Mouse (Mus musculus) cortical plate, adult 2 months (tissue): ENCODE data around the gene Higd2a. TPM values are rescaled to one million over a fixed set of nuclear protein-coding genes. Genes with fewer than 3 reads are reported as not detected.
A peak's percentile ranks its signal among the peaks of the same experiment; 100 is the strongest.

ENCODE experiments used
- H3K27ac ChIP-seq: fragments of 200-500 bp; 2 replicates; pipeline ENCODE4 v1.5.1; 2012; ENCODE audit warnings: low read length, control low read depth, inconsistent platforms; ENCODE audit not compliant: insufficient read depth
- H3K4me1 ChIP-seq: fragments of 200-500 bp; 2 replicates; pipeline ENCODE4 v1.6.1; 2011; ENCODE audit warnings: low read length; ENCODE audit not compliant: control insufficient read depth, insufficient read depth
- H3K4me3 ChIP-seq: fragments of 200-500 bp; 2 replicates; pipeline ENCODE4 v1.5.1; 2011; ENCODE audit warnings: mild to moderate bottlenecking, low read length, control low read depth; ENCODE audit not compliant: insufficient read depth
- CTCF ChIP-seq: fragments of 200-500 bp; IDR thresholded peaks from 2 replicates; pipeline ENCODE4 v1.5.1; 2011; ENCODE audit warnings: mild to moderate bottlenecking, control low read depth, low read length; ENCODE audit not compliant: insufficient read depth; ENCODE audit errors: extremely low read depth
- POLR2A ChIP-seq: fragments of 200-500 bp; IDR thresholded peaks from 2 replicates; pipeline ENCODE4 v1.6.1; 2011; ENCODE audit warnings: mild to moderate bottlenecking, low read length, control low read depth; ENCODE audit not compliant: insufficient read depth; ENCODE audit errors: extremely low read depth
- polyA plus RNA-seq: library from polyadenylated mRNA; depleted of rRNA; stranded (reverse); fragments of >200 nt; gene quantifications from 2 replicates; pipeline ENCODE4 v1.2.3, GENCODE M21; 2012

Higd2a gene
- polyA plus RNA-seq, 1 experiment = 245 TPM

DNA sequence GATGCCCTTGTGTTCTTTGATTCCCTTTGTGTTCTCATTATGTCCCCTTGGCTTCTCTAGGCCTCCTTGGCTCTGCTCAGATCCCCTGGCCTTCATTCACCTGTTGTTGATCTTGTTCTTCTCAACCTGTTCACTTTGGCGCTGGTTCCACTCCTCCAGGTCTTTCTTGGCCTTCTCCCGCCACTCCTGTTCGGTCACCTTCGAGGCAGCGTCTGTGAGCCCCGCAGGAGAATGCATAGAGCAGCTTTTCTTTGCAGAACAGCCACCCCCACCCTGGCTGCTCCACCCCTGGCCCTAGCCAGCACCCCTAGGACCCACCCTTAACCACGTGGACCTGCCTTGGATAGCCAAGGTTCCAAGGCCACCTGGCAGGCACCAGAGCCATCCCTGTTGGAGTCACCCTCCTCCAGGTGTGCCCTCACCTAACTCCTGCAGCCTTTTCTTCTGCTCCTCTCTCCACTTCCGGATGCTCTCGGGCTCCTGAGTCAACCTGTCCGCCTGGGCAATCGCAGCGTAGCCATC lies 8.7 kb downstream of the Higd2a start:
- Histone ChIP-seq H3K4me3 (no peak overlapping the region), H3K27ac (no peak overlapping the region), H3K4me1 (no peaks in the 10 kb centered on the region)
- TF ChIP-seq POLR2A (no peak), CTCF (no peak)

DNA sequence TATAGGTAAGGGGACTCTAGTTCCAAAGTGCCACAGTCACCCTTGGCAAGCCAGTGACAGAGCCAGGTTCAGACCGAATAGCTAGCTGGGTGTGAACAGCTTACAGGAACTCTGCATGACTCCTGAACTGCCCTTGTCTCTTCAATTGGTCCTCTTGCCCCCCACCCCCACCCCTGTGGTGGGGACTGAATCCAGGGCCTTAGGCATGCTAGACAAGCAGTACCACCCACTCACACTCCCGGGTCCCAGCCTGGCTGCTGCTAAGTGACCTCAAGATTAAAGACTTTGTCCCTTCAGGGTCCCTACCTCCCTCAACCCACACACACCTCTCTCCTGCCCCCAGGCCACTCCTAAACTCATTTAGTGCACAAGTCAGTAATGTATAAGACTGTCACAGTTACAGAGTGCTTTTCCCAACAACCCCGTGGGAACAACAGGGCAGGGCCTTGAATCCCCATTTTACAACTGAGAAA lies 12.7 kb downstream of the Higd2a start:
- peaks cover 2% of the 10 kb centered on the region; the same call in 1 of the 2 replicates for H3K4me1 ChIP-seq
- no peak for TF ChIP-seq CTCF
- no peak for TF ChIP-seq POLR2A
- H3K4me3 ChIP-seq = no peak overlapping the region
- H3K27ac ChIP-seq = no peak overlapping the region

DNA sequence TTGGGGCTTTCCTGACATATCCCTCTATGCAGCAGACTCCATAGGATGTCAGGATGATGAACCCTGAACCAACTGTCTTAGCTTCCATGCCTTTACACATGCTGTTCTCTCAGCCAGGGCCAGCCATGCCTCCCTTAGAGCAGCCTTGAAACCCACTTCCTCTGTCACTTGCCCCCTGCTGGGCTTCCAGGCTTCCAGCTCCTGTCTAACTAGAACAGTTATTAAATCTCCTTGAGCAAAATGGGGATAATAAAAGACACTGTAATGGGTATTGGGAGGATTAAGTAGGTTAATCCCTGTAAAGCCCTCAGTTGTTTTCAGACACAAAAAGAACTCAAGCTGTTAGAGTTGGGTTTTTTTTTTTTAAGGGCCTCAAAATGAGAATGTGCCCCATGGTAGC lies 13.5 kb downstream of the Higd2a start:
- no peak overlapping the region for H3K27ac ChIP-seq
- peaks cover 2% of the 10 kb centered on the region; the same call in 1 of the 2 replicates for H3K4me1 ChIP-seq
- H3K4me3 ChIP-seq = no peak overlapping the region
- no peak for TF ChIP-seq CTCF
- no peak for TF ChIP-seq POLR2A

DNA sequence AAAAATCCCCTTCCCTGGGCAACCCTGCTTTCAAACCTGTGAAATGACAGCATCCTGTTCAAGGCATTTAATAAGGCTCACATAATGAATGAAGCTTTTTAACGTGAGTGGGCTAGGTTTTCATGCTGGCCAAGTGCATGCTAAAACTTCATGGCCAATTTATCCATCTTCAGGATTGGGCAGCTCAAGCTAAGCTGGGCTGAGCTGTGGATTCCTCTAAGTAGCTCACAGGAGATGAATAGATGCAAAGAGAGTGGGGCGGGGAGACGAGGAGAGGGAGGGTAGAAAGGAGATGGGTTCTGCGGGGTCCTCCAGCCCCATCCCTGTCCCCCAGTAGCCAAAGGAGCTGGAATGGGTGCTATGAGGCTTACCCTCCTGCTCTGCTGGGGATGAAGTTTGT lies 14.2 kb downstream of the Higd2a start:
- H3K27ac ChIP-seq = no peak overlapping the region

DNA sequence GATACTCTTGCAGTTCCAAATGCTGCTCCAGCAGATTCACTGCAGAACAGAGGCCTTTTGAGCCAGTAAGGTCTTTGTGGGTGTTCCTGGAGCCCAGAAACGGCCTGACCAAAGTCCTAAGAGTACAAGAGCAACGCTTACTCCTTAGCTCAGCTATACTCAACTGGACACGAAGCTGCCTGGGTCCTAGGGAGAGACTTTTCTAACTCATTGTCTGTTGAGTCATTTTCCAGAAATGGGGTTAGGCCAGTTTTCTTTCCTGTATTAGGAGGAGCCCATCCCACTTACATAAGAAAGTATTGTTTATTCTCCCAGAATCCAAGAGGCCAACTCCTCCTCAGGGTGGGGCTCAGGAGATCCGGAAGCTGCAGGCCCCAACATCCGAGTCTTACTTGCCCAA lies 15.4 kb downstream of the Higd2a start:
- TF ChIP-seq POLR2A (no peak), CTCF (no peak)
- no peak overlapping the region for H3K4me3 ChIP-seq
- H3K4me1 ChIP-seq = peaks cover 2% of the 10 kb centered on the region; the same call in 1 of the 2 replicates
- H3K27ac ChIP-seq = peak overlapping the region; percentile 63; the same call in 1 of the 2 replicates

More for the DNA sequence above, 14.2 kb downstream of the Higd2a start:
- H3K4me3 ChIP-seq = no peak overlapping the region
- TF ChIP-seq POLR2A (no peak), CTCF (no peak)
- peaks cover 2% of the 10 kb centered on the region; the same call in 1 of the 2 replicates for H3K4me1 ChIP-seq

DNA sequence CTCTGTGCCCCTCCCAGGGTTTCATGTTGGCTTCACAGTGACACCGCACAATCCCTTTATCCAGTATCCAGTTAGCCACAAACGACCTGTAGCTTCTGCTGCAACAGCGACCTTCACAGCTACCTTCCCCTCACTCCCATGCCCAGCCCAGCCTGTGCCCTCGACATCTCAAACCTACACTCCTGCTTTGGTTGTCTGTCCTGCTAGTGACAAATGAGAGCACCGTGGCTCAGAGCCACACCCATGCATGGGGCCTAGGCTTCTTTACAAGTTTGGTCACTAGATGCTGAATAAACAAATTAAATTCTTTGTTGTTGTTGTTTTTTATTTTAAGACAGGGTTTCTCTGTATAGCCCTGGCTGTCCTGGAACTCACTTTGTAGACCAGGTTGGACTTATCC lies 17.2 kb downstream of the Higd2a start:
- Histone ChIP-seq H3K4me3 (no peak overlapping the region), H3K27ac (no peak overlapping the region), H3K4me1 (peaks cover 2% of the 10 kb centered on the region; the same call in 1 of the 2 replicates)
- TF ChIP-seq CTCF (no peak), POLR2A (no peak)

DNA sequence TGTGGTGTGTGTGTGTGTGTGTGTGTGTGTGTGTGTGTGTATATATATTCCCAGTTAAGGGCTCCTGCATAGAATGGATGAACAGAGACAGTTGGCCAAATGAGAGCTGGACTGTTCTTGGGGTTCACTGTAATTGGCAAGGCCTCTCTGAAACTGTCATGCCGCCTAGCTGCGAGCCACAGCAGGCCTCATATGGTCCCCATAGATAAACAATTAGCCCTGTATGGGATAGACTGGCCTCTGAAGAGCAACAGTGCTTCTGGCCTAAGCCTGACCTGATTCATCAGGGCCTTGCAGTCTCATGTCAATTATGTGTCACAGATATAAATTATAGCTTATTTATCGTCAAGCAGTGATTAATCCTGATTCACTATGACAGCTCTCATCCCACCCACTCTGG lies 18.0 kb downstream of the Higd2a start:
- Histone ChIP-seq H3K27ac (no peak overlapping the region), H3K4me1 (peaks cover 2% of the 10 kb centered on the region; the same call in 1 of the 2 replicates), H3K4me3 (no peak overlapping the region; the same call in 1 of the 2 replicates)
- TF ChIP-seq CTCF (no peak), POLR2A (no peak)

DNA sequence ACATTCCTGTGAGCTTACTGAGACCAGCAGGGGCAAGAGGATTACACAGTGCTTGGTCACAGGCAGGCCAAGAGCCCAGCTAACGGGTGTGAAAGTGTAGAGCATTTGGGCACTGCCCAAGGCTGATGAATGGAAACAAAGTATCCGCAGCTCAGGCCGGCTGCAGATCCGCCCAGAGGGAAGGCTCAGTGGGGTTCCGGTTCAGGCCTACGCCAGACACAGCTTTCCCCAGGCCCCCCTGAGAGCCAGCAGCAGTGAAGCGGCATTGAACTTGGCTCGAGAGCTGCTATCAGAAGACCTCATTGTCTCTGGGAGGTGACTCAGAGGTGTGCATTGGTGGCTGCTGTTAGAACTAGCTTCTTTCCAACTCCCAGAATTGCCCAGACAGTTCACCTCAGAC lies 18.7 kb downstream of the Higd2a start:
- TF ChIP-seq CTCF (no peak), POLR2A (no peak)
- Histone ChIP-seq H3K27ac (no peak overlapping the region), H3K4me3 (peak overlapping the region; percentile 77), H3K4me1 (peaks cover 2% of the 10 kb centered on the region; the same call in 1 of the 2 replicates)

DNA sequence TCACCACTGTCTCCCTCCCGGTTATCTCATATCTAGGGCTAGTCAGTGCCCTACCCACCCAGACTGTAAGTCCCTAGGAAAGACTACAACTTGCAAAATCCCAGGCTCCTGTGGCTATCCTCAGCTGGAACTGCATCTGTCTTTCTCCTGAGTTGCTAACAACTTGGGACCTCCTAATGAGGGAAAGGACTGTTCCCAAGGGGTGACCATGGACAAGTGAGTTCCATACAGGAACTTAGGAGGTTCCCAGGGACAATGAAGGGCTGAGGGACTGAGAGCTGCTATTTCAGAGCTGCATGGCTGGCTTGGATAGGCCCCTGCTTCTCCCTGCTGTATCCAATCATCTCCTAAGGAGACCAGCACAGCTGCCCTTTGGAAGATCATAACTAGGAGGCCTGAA lies 19.3 kb downstream of the Higd2a start:
- Histone ChIP-seq H3K27ac (0 out of 2 replicates have a peak overlapping the region, but pooled peaks have one; percentile 7), H3K4me3 (peak overlapping the region; percentile 77), H3K4me1 (peaks cover 2% of the 10 kb centered on the region; the same call in 1 of the 2 replicates)
- no peak for TF ChIP-seq POLR2A
- TF ChIP-seq CTCF = no peak

DNA sequence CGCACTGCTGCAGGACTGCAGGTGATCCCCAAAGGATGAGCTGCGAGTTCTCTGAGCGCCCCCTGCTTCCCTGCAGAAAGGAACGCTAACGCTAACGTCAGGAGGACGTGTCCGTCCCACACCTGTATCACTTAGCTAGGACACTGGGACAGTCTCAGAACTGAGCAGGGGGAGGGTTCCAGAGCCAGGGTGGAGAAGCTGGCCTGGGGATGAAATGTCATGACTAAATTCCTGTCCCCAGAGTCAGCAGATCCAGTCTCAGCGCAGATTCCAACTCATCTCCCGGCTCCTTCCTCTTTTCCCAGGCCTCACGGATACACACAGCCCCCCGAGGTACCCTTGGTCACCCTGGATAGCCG lies 20.6 kb downstream of the Higd2a start:
- Histone ChIP-seq H3K27ac (peak overlapping the region; percentile 95), H3K4me1 (peaks cover 2% of the 10 kb centered on the region; the same call in 1 of the 2 replicates), H3K4me3 (peak overlapping the region; percentile 77)
- TF ChIP-seq POLR2A (peak; percentile 27; the same call in 1 of the 2 replicates), CTCF (no peak)
